Mouse (Mus musculus): ENCODE data around the gene Kcnh1.

Kcnh1 gene

DNA sequence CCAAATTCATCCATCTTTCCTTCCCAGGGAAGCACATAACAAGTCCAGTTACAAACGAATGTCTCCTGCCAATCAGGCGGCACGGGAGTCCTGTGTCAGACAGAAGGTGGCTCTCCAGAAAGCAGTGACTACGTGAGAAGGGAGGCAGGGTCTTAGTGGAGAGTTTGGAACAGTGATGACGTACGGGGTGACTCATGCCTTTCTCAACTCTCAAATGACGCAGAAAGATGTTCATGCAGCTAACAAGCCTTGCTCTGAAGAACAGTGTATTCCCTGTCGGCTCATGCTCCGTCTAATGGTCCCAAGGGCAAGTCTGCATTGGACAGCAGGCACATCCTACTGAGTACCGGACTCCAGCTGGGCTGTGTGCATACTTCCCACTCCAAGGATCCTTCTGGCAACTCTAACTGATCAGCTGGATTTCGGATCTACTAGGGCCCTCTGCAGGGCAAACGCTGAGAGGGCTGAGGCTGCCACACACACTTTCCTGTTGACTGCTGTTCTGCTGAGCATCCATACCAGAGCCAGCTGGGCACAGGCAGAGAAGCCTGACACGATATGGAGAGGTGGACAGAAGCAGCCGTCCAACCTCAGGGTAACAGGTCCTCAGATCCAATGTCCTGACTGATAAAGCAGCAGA lies 335.3 kb downstream of the Kcnh1 start:
- no peak for DNase-seq (ENCODE audit: low spot score)

DNA sequence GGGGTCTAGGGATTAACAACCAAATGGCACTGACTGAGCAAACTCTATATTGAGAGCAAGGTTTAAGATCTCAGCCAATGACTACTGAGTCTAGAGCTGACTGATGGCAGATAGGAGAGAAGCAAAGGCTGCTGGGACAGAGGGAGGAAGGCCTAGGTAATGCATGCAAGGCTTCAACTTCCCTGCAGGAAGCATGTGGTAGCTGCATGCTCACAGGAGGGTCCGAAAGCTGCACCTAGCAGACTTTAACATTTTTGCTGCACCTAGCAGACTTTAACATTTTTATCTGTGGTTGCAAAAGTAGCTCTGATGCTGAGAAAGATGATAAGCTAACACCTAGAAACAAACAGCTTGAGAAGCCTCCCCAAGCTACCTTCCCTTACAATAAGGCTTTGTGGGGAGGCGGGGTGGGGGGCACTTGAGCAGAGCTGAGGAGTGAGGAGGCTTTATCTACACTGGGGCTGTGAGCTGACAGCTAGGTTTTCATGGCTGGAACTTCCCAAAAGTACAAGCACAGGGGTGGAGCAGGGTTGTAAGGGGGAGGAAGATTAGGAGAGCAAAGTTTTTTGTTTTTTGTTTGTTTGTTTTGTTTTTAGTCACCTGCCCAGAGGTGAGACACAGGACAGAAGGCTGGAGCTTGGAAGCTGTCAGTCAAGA lies 341.0 kb downstream of the Kcnh1 start:
- DNase-seq (ENCODE audit: low spot score): no peak

DNA sequence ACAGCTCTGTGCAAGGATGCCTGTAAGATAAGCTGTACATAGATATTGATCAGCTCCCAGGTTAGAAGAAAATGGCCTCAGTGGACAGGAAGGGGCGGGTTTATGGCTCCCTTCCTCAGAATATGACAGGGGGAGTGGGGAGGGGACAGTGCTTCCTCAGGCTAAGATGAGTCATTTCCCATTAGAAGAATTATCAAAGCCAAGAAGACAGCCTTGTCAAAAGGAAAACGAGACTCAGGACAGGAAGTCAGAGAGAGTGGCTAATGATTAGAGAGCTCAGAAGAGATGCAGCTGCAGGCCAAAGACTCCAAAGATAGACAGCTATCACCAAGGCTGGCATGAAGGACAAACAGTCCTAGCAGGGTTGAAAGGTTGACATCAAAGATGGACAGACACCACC lies 341.6 kb downstream of the Kcnh1 start:
- DNase-seq (ENCODE audit: low spot score): no peak

DNA sequence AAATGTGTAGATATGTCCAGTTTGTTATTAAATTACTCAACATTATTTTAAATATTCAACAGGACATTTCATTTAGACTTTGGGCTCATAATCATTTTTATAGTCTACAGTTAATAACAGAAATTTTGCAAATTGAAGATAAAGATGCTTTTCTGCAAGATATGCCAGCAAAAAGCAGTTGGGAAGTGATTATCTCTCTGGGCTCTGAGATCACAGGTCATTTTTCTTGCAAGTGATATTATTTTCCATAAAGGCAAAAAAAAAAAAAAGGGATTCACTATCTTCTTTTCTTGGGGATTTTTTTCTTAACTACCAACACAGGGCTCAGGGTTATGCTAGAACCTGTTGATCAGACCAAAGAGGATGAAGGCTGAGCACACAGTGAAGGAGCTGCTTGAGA lies 342.4 kb downstream of the Kcnh1 start:
- no peak for DNase-seq (ENCODE audit: low spot score)

DNA sequence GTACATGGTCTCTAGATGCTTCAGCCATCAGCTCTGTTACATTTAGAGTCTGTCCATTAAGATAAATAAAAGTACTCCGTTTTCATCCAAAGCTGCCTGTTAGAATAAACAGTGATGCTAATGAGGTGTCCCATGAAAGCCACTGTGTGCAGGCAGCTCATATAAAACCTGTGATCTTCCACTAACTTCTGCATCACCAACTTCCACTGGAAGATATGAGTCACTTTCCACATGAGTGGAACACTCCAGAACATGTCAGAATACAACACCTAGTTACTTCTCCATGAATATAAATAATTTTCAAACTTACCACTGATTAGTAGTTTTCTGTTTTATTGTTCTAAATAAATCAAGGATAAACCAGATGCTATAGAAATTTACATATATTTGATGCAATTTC lies 345.9 kb downstream of the Kcnh1 start:
- no peak for DNase-seq (ENCODE audit: low spot score)

DNA sequence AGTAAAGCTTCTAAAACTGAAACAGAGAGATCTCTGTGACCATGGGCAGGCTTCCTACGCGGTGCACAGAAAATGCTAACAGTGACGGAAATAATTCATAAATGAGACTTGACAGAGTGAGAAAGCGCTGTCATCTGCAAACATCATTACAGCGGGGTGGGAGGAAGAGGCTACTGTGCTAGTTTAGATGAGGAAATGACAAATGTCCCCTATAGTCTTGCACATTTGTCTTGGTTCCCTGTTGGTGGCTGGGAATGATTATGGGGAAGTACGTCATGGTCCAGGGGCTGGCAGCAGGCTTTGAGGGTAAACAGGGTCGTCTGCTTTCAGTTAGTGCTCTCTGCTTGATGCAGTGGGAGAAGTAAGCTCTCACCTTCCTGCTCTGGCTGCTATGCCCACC lies 346.6 kb downstream of the Kcnh1 start:
- DNase-seq (ENCODE audit: low spot score): no peak

DNA sequence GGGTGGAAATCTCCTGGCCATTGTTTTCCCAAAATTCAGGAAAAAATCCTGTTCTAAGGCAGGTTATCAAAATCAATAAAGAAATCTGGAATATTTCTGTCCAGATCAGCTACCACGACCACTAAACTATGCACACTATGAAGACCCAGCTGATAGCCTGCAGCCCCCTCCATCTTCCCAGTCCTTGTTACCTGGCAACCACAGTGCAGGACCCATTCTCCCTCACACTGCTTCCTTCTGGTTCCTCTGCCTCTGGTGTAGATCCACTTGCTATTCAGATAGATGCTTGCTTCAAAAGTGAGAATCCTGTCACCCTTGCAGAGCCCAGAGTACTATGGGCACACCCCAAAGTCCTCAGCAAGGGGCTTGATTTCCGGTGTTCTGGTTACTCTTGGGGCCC lies 351.5 kb downstream of the Kcnh1 start:
- DNase-seq (ENCODE audit: low spot score): no peak

DNA sequence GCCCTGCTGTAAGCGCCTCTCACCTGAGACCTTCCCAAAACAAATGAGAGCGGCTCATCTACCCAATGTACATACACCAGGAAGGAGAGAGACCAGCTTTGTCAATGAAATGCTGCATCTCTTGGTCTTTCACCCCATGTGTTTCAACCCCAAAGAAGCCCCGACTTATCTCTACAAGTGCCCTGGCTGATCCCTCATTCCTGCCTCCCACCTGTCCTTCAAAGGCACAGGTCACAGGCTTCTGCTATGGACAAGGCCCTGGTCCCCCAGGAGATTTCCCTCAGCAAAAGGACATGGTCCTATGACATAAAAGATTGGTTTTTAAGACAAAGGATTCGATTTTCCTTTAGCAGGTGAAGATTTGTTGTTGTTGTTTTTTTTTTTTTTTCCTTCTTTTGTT lies 353.1 kb downstream of the Kcnh1 start:
- DNase-seq (ENCODE audit: low spot score): no peak

DNA sequence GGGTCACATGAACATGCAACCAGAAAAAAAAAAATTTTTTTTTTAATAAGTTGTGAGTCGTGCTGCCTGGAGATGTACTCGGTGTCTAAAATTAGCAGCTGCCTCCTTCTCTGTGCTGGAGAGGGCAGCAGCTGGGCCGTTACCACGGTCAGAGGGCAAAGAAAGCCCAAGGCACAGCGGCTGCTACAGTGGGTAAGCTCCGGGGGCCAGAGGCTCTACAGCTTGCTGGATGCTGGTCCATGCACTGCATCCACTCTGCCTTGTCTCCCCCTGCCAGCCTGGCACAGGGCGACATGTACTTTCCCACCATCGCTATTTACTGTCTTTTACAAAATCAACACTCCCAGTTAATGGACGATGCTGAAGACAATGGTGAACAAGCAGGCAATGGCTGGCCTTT lies 353.5 kb downstream of the Kcnh1 start:
- no peak for DNase-seq (ENCODE audit: low spot score)

- DNase-seq (ENCODE audit: low spot score): no peak
Observed at GRCm38 (mm10) chr1:192544901-192545300, 354.3 kb downstream of the Kcnh1 start.

DNA sequence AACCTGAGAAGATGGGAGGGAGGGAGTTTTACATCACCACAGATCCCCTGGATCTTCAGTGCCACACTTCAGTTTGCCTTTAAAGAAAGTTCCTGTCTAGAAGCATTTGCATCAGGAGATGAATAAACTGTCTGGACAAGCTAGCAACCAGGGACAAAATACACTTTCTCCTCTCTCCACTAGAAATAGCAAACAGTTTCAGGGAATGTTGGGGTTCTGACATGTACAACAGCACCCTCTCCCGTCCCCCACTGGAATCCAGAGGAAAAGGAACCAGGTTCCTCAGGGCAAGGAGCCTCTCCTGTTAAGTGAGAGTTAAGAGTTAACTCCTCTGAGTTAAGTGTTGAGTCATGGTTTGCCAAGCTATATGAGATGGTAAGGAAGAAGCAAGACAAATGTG lies 356.3 kb downstream of the Kcnh1 start:
- DNase-seq (ENCODE audit: low spot score): no peak

DNA sequence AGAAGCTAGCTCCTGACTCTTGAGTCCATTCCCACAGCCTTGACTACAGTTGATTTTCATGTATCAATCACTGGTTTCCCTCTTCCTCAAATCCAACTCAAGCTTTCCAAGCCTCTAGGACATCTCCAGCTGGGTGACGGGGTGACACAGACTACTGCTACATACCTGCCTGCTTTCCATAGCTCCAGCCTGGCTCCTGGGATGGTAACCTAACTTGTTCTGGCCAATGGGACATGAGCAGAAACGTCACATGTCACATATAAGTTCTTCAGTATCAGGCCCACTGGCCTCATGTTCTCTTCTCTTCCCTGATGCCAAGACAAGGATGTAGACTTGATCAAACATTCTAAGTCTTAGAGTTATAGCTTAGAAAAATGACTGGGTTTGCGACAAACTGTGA lies 360.0 kb downstream of the Kcnh1 start:
- DNase-seq (ENCODE audit: low spot score): no peak

DNA sequence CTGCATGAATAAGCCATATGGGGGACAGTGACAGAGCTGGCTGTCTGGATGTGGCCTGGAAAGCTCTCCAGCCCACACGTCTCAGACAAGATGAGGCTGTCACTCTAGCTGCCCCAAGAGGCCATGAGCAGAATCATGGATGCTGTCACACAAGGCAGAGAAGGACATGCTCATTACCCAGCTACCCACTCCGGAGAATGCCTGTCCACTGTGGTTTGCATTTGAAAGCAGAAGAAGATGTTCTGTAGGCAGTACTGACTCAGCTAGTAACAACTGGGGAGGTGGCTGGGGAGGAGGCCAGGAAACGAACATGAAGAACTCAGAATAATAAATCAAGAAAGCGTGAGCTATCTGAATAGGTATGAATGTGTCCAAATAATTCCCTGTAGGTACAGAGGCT lies 364.9 kb downstream of the Kcnh1 start:
- no peak for DNase-seq (ENCODE audit: low spot score)

DNA sequence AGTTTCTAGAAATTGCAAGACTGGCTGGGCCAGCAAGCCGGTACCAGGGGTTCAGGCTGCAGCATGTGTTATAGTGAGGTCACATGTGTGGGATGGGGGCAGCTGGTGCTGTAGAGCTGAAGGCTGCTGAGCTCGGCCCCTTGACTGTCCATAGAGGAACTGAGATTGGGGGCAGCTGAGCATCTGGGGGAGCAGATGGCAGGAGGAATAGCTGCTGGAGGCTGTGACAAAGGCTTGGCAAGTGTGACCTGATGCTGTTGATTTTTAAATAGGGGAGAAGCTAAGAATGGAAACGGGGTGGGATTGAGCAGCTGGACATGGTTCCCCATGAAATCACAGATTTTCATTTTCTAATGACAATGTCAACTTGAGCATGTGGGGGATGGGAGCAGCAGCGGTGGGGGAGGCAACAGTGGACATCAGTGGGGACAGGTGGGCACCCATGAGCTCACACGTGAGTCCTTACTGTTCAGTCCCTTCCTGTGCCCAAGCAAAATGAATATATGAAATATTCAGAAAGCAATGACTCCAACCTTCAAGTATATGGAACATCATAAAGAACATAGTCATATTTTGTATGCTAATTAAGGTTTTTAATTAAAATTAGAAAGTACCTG lies 367.5 kb downstream of the Kcnh1 start:
- DNase-seq (ENCODE audit: low spot score): no peak

GRCm38 (mm10) chr1:192559341-192559740 lies 368.8 kb downstream of the Kcnh1 start:
- DNase-seq (ENCODE audit: low spot score): no peak

Measured in ovary, postnatal 10 days (tissue).